Mouse (Mus musculus): ENCODE measurements around the gene Kcne2.

DNA sequence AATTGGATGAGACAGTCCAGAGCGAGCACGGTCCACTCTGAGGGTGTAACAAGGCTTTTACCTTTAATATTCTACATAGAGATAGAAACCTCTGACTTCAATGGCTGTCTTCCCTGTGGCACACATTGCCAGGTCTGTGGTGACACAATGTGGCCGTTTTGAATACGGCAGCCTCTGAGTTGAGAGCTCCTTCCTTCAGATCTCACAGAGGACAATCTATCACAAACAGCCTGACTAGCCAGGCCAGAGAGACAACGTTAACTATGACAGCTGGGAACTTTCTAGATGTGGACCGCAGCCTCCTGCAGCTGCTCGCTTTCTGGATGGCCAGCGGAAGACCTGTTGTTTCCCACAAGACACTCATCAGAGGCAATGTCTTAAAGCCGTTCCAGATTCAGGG lies 3.4 kb upstream of the Kcne2 start:
- no peak for TF ChIP-seq CTCF (IDR thresholded peaks at IDR 0.05; ENCODE audit: extremely low read depth, insufficient read depth, insufficient read length, insufficient replicate concordance)
- TF ChIP-seq POLR2A (IDR thresholded peaks at IDR 0.05; ENCODE audit: low read depth, low read length): no peak

Data from spleen, adult 2 months (tissue).